Mouse (Mus musculus) neural tube, embryonic 14.5 days (tissue): Measurements from ENCODE around the gene Vps13d. TPM values are rescaled to one million over a fixed set of nuclear protein-coding genes. Genes with fewer than 3 reads are reported as not detected.

Source experiments
- ATAC-seq: fragments of 200-750 bp; cut with Nextera tagmentation; 2 replicates; pipeline ENCODE4 v1.8.0; 2017; ENCODE audit warnings: low read depth, mild to moderate bottlenecking, moderate TSS enrichment, moderate library complexity
- H3K27ac ChIP-seq: fragments of 300-500 bp; sonication (generic); 2 replicates; pipeline ENCODE4 v1.5.1; 2014; ENCODE audit warnings: low read depth, mild to moderate bottlenecking, control low read depth, low read length, moderate library complexity, mixed read lengths
- H3K27me3 ChIP-seq: fragments of 300-500 bp; sonication (generic); 2 replicates; pipeline ENCODE4 v1.6.1; 2014; ENCODE audit warnings: low read length; ENCODE audit not compliant: control insufficient read depth, insufficient read depth
- H3K36me3 ChIP-seq: fragments of 300-500 bp; sonication (generic); 2 replicates; pipeline ENCODE4 v1.6.1; 2014; ENCODE audit warnings: low read length, mixed read lengths; ENCODE audit not compliant: control insufficient read depth, insufficient read depth
- H3K4me1 ChIP-seq: fragments of 300-500 bp; sonication (generic); 2 replicates; pipeline ENCODE4 v1.6.1; 2014; ENCODE audit warnings: low read length; ENCODE audit not compliant: control insufficient read depth, insufficient read depth
- H3K4me2 ChIP-seq: fragments of 300-500 bp; sonication (generic); 2 replicates; pipeline ENCODE4 v1.6.1; 2014; ENCODE audit warnings: mild to moderate bottlenecking, low read depth, low read length, control low read depth
- H3K4me3 ChIP-seq: fragments of 300-500 bp; sonication (generic); 2 replicates; pipeline ENCODE4 v1.5.1; 2014; ENCODE audit warnings: low read depth, low read length, control low read depth, mixed read lengths
- H3K9ac ChIP-seq: fragments of 300-500 bp; sonication (generic); replicated peaks from 2 replicates; pipeline ENCODE4 v1.6.1; 2014; ENCODE audit warnings: low read depth, mild to moderate bottlenecking, control low read depth, low read length, mixed read lengths
- H3K9me3 ChIP-seq: fragments of 300-500 bp; sonication (generic); 2 replicates; pipeline ENCODE4 v1.6.1; 2016; ENCODE audit warnings: low read length; ENCODE audit not compliant: control insufficient read depth
- WGBS: fragments of 180-500 bp; shearing (Covaris S2); extraction: QIAGEN DNeasy Blood & Tissue Kit; methylation state at CpG from one replicate; pipeline ENCODE4 v1.1.7; 2014; 5-methylcytosine and 5-hydroxymethylcytosine counted together
- polyA plus RNA-seq: library from polyadenylated mRNA; unstranded; fragments of >200 nt; fragmentation: Nextera tagmentation; extraction: Ambion mirVana; gene quantifications from 2 replicates; pipeline ENCODE4 v1.2.1, GENCODE M21; 2014

Vps13d gene
- polyA plus RNA-seq, 1 experiment from 2014 or later = 12.9 TPM

- H3K4me1 ChIP-seq = no peaks in the 10 kb centered on the region
- H3K4me2 ChIP-seq = no peak overlapping the region
- no peak for ATAC-seq
- WGBS = 86% methylated on average over 3 of the region's 3 CpGs
- no peak overlapping the region for H3K4me3 ChIP-seq
- H3K9ac ChIP-seq = no peak overlapping the region
- H3K27ac ChIP-seq = no peak overlapping the region
- H3K36me3 ChIP-seq = no peaks in the 10 kb centered on the region
- H3K9me3 ChIP-seq = no peaks in the 10 kb centered on the region
- H3K27me3 ChIP-seq = no peaks in the 10 kb centered on the region
These were observed 258.1 kb downstream of the Vps13d start for GRCm38 (mm10) chr4:144936563-144937154.

GRCm38 (mm10) chr4:144934501-144934900, 260.3 kb downstream of the Vps13d start:
- ATAC-seq = no peak

GRCm38 (mm10) chr4:144931167-144931566, 263.6 kb downstream of the Vps13d start:
- ATAC-seq = no peak
- no peak overlapping the region for H3K9ac ChIP-seq
- no peaks in the 10 kb centered on the region for H3K36me3 ChIP-seq
- H3K27me3 ChIP-seq = no peaks in the 10 kb centered on the region
- no peaks in the 10 kb centered on the region for H3K9me3 ChIP-seq
- no peak overlapping the region for H3K4me3 ChIP-seq
- no peaks in the 10 kb centered on the region for H3K4me1 ChIP-seq
- H3K4me2 ChIP-seq = no peak overlapping the region
- 88% methylated on average over 7 of the region's 7 CpGs for WGBS
- H3K27ac ChIP-seq = no peak overlapping the region

More at GRCm38 (mm10) chr4:144934501-144934900, 260.3 kb downstream of the Vps13d start:
- 21% methylated on average over 1 of the region's 1 CpGs for WGBS
- Histone ChIP-seq H3K4me1 (no peaks in the 10 kb centered on the region), H3K9me3 (no peaks in the 10 kb centered on the region), H3K27ac (no peak overlapping the region), H3K36me3 (no peaks in the 10 kb centered on the region), H3K4me2 (no peak overlapping the region), H3K4me3 (no peak overlapping the region), H3K9ac (no peak overlapping the region), H3K27me3 (no peaks in the 10 kb centered on the region)

- H3K27me3 ChIP-seq = no peaks in the 10 kb centered on the region
- no peaks in the 10 kb centered on the region for H3K4me1 ChIP-seq
- WGBS = 41% methylated on average over 10 of the region's 10 CpGs
These were observed 264.4 kb downstream of the Vps13d start for GRCm38 (mm10) chr4:144930366-144930765.

GRCm38 (mm10) chr4:144929811-144930221, 265.0 kb downstream of the Vps13d start:
- peak; percentile 78; the same call in 1 of the 2 replicates for ATAC-seq
- H3K9ac ChIP-seq = no peak overlapping the region
- no peak overlapping the region for H3K4me2 ChIP-seq
- H3K9me3 ChIP-seq = no peaks in the 10 kb centered on the region
- no peak overlapping the region for H3K4me3 ChIP-seq
- H3K36me3 ChIP-seq = no peaks in the 10 kb centered on the region
- H3K27me3 ChIP-seq = no peaks in the 10 kb centered on the region
- H3K4me1 ChIP-seq = no peaks in the 10 kb centered on the region
- no peak overlapping the region for H3K27ac ChIP-seq
- 79% methylated on average over 1 of the region's 1 CpGs for WGBS

More at GRCm38 (mm10) chr4:144930366-144930765, 264.4 kb downstream of the Vps13d start:
- Histone ChIP-seq H3K4me2 (no peak overlapping the region), H3K4me3 (no peak overlapping the region), H3K9ac (no peak overlapping the region), H3K27ac (no peak overlapping the region), H3K9me3 (no peaks in the 10 kb centered on the region), H3K36me3 (no peaks in the 10 kb centered on the region)
- peak; percentile 73 for ATAC-seq

GRCm38 (mm10) chr4:144928693-144929436, 265.9 kb downstream of the Vps13d start:
- no peak overlapping the region for H3K9ac ChIP-seq
- no peaks in the 10 kb centered on the region for H3K4me1 ChIP-seq
- H3K27ac ChIP-seq = no peak overlapping the region
- H3K4me3 ChIP-seq = no peak overlapping the region
- no peaks in the 10 kb centered on the region for H3K9me3 ChIP-seq
- no peaks in the 10 kb centered on the region for H3K27me3 ChIP-seq
- H3K4me2 ChIP-seq = no peak overlapping the region
- 87% methylated on average over 5 of the region's 5 CpGs for WGBS
- H3K36me3 ChIP-seq = no peaks in the 10 kb centered on the region
- ATAC-seq = no peak

Other genes with a start within 250 kb of the Vps13d start
- gene Tnfrsf1b, start 51.9 kb upstream of the Vps13d start, polyA plus RNA-seq = 3.6 and 4.6 TPM in 2 replicates
- not detected in 2 replicates for gene Tnfrsf8, start 120.2 kb upstream of the Vps13d start, polyA plus RNA-seq